Mouse (Mus musculus): ENCODE data around the gene Rab6a.
"Not testable (repeated sequence)": the region's sequence is repeated elsewhere in the genome, so short reads cannot be mapped to it uniquely, and the experiment has no call there.

The Rab6a gene

DNA sequence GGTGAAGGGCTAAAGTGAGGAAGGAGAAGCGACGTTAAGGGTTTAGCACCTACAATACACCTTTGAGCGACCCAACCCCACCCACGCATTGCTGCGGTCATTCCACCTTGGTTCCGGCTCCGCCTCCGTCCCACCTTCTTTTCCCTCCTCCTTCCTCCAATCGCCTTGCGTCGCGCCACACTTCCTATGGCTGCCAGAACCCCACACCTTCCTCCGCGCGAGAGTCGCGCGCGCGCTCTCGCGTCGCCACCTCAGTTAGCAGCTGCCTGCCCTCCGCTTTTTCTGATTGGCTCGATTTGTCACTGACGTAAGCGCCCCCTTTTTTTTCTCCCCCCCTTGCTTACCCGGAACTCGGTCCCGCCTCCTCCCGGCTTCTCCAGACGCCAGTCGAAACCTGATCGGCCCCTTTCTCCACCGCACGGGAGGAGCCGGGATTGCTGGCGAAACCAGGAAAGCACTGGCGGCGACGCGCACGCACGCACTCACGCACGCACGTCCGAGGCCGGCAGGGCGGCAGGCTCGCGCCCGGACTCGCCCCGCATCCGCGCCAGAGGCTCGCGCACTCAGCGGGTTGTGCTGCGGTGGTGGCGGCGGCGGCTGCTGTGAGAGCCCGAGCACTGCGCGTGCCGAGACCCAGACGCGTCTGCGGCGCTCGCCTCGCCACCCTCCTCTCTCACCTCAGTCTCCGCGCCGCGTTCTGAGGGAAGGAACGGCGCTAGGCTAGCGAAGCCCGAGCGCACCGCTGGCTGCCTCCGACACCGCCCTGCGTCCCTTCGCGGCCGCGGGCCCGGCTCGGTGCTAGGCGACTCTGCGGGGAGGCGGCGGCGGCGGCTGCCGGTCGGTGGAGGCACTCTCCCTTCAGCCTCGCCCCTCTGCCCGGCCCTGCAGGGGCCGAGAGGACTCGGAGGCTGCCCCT is at the start of gene Rab6a:
Rab6a (plus strand) TSS at position 197 of the 916 bp plus-strand sequence.
- peak; percentile 96 to 98 for DNase-seq (ENCODE audit: low spot score in 2 of 2)

- DNase-seq (ENCODE audit: low spot score in 2 of 2) = no peak
These were observed 47.9 kb upstream of the Rab6a start for GRCm38 (mm10) chr7:100559331-100559730.

DNA sequence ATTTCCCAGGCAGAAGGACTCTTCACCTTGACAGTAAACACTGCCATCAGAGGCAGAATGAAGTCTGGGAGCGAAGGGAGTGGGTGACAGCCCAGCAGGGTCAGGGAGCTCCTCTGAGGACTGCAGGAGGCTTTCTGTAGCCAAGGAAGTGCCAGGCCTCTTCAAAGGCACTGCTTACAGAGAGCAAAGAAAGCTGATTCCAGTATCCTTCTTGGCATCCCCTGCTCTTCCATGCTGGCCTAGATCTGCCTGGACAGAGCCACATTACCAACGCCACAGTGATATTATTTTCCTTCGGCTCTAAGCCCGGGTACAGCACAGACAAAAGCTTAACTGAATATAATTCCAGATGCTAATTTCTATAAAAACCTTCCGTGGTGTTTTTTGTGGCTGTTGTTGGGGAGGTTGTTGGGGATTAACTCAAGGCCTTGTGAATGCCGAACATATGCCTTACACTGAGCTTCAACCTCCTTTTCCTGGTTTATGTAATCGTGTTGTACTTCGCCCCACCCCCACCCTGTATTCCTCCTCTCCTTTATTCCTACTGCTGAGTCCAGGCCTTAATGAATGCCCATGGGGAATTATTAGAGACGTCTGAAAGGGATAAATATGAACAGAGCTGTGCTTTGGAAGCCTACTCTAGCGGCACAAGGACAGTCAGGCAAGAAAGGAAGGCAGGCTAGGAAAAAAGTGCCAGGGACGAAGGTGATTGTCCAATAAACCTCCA is 45.2 kb upstream of the Rab6a start:
- DNase-seq (ENCODE audit: low spot score in 2 of 2) = no peak

GRCm38 (mm10) chr7:100567238-100567637 is 40.0 kb upstream of the Rab6a start:
- not testable (repeated sequence) for DNase-seq (ENCODE audit: low spot score in 2 of 2)

GRCm38 (mm10) chr7:100569907-100570306 is 37.3 kb upstream of the Rab6a start:
- no peak for DNase-seq (ENCODE audit: low spot score in 2 of 2)

- DNase-seq (ENCODE audit: low spot score in 2 of 2) = no peak
These were observed 36.1 kb upstream of the Rab6a start for GRCm38 (mm10) chr7:100570930-100571715.

DNA sequence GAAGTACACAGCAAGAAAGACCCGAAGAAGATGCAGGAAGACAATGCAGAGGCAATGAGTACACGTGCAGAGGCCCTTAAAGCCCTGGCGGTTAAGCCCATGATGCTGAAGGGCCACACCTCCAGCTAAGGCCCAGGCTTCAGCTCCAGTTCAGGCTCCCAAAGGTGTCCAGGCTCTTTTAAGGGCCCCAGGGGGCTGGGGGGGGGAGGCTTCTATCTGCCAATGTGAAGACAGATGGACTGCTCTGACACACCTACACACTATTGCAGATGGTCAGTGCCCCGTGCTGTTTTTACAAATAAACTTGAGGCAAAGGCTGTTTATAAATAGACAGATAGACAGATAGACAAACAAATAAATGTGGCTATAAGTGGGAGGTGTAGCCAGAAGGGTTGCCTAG is 35.1 kb upstream of the Rab6a start:
- DNase-seq (ENCODE audit: low spot score in 2 of 2) = no peak

DNA sequence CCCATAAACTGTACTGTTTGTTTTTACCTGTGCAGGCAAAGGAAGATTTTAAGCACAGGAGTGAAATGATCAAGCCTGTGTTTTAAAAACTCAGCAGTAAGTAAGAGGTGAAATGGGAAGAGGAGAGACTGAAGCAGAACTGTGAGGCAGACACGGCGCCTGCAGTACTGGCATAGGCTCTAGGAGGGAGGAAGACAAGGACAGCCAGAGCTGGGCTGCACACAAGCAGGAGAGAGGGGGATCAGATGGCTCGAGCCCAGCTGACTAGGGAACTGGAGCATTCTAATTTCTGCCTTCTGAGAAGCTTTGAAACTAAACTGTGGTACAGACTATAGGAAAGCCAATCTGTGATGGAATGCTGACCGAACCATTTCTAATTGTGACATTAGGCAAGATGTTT is 34.5 kb upstream of the Rab6a start:
- DNase-seq (ENCODE audit: low spot score in 2 of 2) = no peak

DNA sequence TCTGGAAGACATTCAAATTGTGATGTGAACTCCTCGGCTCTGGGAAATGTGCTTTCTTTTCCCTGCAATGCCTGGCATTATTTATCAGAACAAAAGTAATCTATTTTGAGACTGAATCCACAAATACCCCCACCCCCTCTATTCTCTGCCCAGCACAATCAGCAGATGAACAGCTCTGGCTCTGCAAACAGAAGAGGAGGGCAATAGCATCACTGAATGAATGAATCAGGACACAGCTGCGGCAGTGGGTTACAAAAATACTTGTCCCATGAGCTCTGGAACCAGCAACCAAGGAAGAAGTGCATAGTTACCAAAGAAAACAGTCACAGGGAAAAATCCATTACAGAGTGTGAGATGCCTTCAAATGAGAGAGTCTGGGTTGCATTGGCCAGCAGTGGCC is 28.4 kb upstream of the Rab6a start:
- DNase-seq (ENCODE audit: low spot score in 2 of 2) = no peak

GRCm38 (mm10) chr7:100582235-100582634 is 25.0 kb upstream of the Rab6a start:
- DNase-seq (ENCODE audit: low spot score in 2 of 2) = no peak

GRCm38 (mm10) chr7:100582727-100583236 is 24.4 kb upstream of the Rab6a start:
- DNase-seq (ENCODE audit: low spot score in 2 of 2) = peak; percentile 87 to 88

- DNase-seq (ENCODE audit: low spot score in 2 of 2) = no peak
These were observed 17.4 kb upstream of the Rab6a start for GRCm38 (mm10) chr7:100589816-100590215.

DNA sequence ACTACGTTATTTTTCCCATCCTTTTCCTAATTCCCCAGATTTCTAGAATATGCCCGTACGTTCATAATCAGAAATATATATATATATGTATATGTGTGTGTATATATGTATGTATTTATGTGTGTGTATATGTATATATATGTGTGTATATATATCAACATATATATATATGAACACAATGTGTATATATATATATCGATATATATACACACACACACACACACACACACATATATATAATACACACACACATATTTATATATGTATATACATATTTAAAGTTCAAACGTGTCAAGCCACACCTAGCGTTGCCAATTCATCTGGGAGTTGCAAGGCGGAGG is 16.7 kb upstream of the Rab6a start:
- no peak for DNase-seq (ENCODE audit: low spot score in 2 of 2)

GRCm38 (mm10) chr7:100590845-100591521 is 16.2 kb upstream of the Rab6a start:
- DNase-seq (ENCODE audit: low spot score in 2 of 2) = peak; percentile 82

GRCm38 (mm10) chr7:100591522-100591852 is 15.7 kb upstream of the Rab6a start:
- no peak for DNase-seq (ENCODE audit: low spot score in 2 of 2)

- DNase-seq (ENCODE audit: low spot score in 2 of 2) = no peak
These were observed 13.9 kb upstream of the Rab6a start for GRCm38 (mm10) chr7:100593349-100593748.

GRCm38 (mm10) chr7:100600211-100600610 is 7.0 kb upstream of the Rab6a start:
- no peak for DNase-seq (ENCODE audit: low spot score in 2 of 2)

- peak; percentile 28 to 63 for DNase-seq (ENCODE audit: low spot score in 2 of 2)
These were observed 1.0 kb downstream of the Rab6a start, which contains the start of gene Mrpl48 for GRCm38 (mm10) chr7:100608130-100608741. Gene Mrpl48 (minus strand): TSS chr7:100608301.

DNA sequence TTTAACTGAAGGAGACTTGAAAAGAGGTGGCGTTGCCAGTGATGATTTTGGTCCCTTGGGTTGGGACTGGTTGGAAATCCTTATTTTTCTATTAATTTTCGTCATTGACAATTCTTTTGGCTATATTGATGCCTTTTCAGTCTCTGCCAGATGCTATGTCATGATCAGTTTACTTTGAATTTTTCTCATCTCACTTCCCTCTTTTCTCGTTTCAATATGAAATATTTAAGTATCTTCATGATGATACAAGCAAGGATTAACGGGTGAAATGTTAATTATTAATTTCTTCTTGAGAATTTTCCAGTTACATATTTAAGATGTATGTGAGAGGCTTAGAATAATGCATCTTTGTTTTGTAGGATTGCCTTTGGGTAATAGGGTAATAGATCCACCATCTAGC is 1.7 kb downstream of the Rab6a start:
- no peak for DNase-seq (ENCODE audit: low spot score in 2 of 2)

DNA sequence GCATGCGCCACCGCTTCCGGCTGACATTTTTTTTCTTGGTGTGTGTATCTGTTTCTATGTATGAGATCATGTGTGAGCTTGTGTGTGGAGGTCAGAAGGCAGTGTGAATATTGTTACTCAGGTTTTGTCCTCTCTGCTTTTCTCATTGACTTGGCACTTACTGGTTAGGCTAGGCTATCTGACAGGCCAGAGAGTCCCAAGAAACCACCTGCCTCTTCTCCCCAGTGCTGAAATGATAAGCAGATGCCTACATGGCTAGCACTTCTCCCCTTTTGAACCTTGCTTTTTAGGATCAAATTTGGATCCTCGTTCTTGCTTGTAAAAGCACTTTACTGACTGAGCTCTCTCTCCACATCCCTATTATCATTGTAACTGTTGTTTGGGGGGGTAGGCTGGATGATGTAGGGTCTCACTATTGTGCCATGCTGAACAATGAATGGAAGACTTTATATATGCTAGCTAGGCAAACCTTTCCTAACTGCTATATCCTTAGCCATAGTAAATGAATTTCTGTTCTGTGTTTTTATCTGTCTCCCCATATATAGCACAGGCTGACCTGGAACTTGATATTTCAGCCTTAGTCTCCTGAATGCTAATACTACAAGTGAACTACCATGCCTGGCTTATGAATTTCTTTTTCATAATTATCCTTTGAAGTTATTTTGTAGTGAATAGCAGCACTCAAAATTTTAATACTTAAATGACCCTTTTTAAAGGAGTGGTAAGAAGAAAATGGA is 9.1 kb downstream of the Rab6a start:
- no peak for DNase-seq (ENCODE audit: low spot score in 2 of 2)
